Mouse (Mus musculus) thymus, postnatal 0 days (tissue): ENCODE data around the gene Gm49630. TPM values are rescaled to one million over a fixed set of nuclear protein-coding genes. Genes with fewer than 3 reads are reported as not detected.
A peak's percentile ranks its signal among the peaks of the same experiment; 100 is the strongest.
"Not testable (repeated sequence)": the region's sequence is repeated elsewhere in the genome, so short reads cannot be mapped to it uniquely, and the experiment has no call there.

ENCODE experiments used
- DNase-seq: peaks from one replicate; pipeline ENCODE4 v3.0.0-alpha.2; 2015; ENCODE audit warnings: low spot score
- polyA plus RNA-seq: library from polyadenylated mRNA; unstranded; fragments of >200 nt; fragmentation: Nextera tagmentation; extraction: Ambion mirVana; gene quantifications from 2 replicates; pipeline ENCODE4 v1.2.1, GENCODE M21; 2015

The Gm49630 gene
- not detected in 2 replicates for polyA plus RNA-seq

GRCm38 (mm10) chr17:7371879-7372278 is at the start of gene Gm49630:
Gene Gm49630 (minus strand): TSS chr17:7371979.
- DNase-seq, result not testable (repeated sequence)

- peak; percentile 2 for DNase-seq
Observed at GRCm38 (mm10) chr17:7420191-7420973, 48.6 kb upstream of the Gm49630 start.

- DNase-seq, result not testable (repeated sequence)
Observed at GRCm38 (mm10) chr17:7414601-7415310, 43.0 kb upstream of the Gm49630 start.

GRCm38 (mm10) chr17:7413336-7413735 is 41.6 kb upstream of the Gm49630 start:
- DNase-seq, result not testable (repeated sequence)

GRCm38 (mm10) chr17:7399770-7400169 is 28.0 kb upstream of the Gm49630 start:
- not testable (repeated sequence) for DNase-seq

GRCm38 (mm10) chr17:7398198-7398847 is 26.5 kb upstream of the Gm49630 start:
- DNase-seq, result not testable (repeated sequence)

- DNase-seq, result not testable (repeated sequence)
Observed at GRCm38 (mm10) chr17:7397079-7397478, 25.3 kb upstream of the Gm49630 start.

- DNase-seq, result not testable (repeated sequence)
Observed at GRCm38 (mm10) chr17:7396288-7396687, 24.5 kb upstream of the Gm49630 start.

- DNase-seq, result not testable (repeated sequence)
Observed at GRCm38 (mm10) chr17:7395671-7396070, 23.9 kb upstream of the Gm49630 start.

GRCm38 (mm10) chr17:7395116-7395515 is 23.3 kb upstream of the Gm49630 start:
- DNase-seq, result not testable (repeated sequence)

- not testable (repeated sequence) for DNase-seq
Observed at GRCm38 (mm10) chr17:7389898-7390297, 18.1 kb upstream of the Gm49630 start.

- not testable (repeated sequence) for DNase-seq
Observed at GRCm38 (mm10) chr17:7388958-7389356, 17.2 kb upstream of the Gm49630 start.

GRCm38 (mm10) chr17:7388341-7388957 is 16.7 kb upstream of the Gm49630 start:
- DNase-seq, result not testable (repeated sequence)

GRCm38 (mm10) chr17:7386016-7386415 is 14.2 kb upstream of the Gm49630 start:
- DNase-seq, result not testable (repeated sequence)

GRCm38 (mm10) chr17:7385364-7385763 is 13.6 kb upstream of the Gm49630 start, which contains the start of gene Unc93a2:
Gene Unc93a2 (minus strand): TSS chr17:7385464.
- not testable (repeated sequence) for DNase-seq

GRCm38 (mm10) chr17:7383167-7384143 is 11.7 kb upstream of the Gm49630 start:
- not testable (repeated sequence) for DNase-seq

GRCm38 (mm10) chr17:7382711-7383110 is 10.9 kb upstream of the Gm49630 start:
- DNase-seq, result not testable (repeated sequence)

- not testable (repeated sequence) for DNase-seq
Observed at GRCm38 (mm10) chr17:7377907-7378306, 6.1 kb upstream of the Gm49630 start.

- DNase-seq, result not testable (repeated sequence)
Observed at GRCm38 (mm10) chr17:7376951-7377700, 5.3 kb upstream of the Gm49630 start.
